Mouse (Mus musculus): ENCODE measurements around the gene Il1b. TPM values are rescaled to one million over a fixed set of nuclear protein-coding genes. Genes with fewer than 3 reads are reported as not detected.

Il1b gene
- polyA plus RNA-seq, 1 experiment from 2014 or later = not detected

DNA sequence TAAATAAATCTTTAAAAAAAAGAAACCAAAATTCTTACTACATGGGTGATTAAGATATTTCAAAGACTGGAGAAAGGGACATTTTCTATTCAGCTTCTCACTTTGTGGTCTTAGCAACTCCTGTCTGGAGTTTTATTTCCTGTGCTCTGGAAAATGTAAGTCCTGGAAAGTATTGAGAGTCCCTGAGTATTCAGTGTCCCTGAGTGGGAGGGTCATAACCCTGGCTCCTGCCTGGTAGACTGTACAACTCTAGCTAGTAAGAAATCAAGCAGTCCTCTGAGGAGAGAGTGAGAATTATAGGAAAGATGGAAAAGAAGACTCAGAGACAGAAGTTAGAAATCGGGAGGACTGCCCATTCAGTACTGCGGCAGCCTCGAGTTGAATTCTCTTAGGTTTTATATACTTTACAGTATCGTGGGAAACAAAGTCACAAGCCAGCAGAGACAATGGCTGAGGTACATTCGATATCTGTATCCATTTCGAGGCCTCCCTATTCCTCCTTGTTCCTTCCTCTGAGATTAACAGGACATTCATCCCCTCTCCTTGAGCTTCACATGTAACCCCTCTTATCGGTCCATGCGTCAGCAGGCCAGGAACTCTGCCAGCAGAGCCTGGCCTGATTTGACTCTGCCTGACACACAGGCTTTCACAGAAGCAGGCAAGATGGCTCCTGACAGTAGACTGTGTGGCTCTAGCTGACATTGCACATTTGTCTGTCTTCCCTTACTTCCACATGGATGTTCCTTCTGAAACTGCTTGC lies 12.8 kb upstream of the Il1b start:
- ATAC-seq = no peak
- Histone ChIP-seq H3K4me1 (ENCODE audit: control insufficient read depth, insufficient read depth, low read length) (no peaks in the 10 kb centered on the region), H3K27ac (ENCODE audit: low read length) (no peak overlapping the region), H3K9ac (ENCODE audit: low read depth, low read length) (no peak overlapping the region), H3K4me3 (ENCODE audit: low read depth, low read length) (no peak overlapping the region), H3K27me3 (ENCODE audit: control insufficient read depth, insufficient read depth, low read depth, low read length) (no peaks in the 10 kb centered on the region), H3K36me3 (ENCODE audit: control insufficient read depth, insufficient read depth, low read length) (no peaks in the 10 kb centered on the region), H3K9me3 (replicated peaks; ENCODE audit: control insufficient read depth, low read length, poor library complexity, severe bottlenecking) (no peaks in the 10 kb centered on the region; the same call in 1 of the 2 replicates), H3K4me2 (ENCODE audit: low read length) (no peak overlapping the region)
- 92% methylated on average over 8 of the region's 8 CpGs for WGBS

DNA sequence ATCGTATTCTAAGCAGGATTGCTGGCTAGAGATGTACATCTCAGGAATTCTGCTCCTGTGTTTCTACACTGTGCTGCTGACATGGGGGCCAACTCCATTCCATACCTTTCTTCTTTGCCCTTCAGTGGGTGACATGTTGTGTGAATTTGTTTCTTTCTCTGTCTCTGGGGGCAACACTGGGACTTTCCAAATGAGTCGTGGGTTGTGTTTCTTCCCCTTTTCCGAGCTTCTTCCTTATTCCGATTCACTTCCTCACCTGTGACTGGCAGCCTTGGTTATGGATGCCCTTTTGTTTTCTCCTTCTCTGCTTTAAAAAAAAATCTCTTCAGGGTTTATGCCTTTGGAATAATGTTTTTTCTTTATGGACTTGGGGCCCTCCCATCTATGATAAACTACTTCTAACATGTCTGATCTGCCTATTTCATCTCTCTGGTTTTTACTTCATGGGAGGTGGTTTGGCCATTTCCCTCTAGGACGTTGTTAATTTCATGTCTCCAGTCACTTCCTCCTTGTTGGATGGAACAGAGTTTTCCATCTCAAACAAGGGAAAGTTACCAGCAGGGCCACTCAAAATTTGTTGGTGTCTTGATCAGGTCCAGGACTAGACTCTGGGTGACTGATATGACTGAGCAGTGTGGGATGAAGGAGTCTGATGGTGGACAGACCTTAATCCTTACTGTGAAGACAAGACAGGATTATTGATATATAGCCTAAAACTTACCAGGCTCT lies 10.0 kb upstream of the Il1b start:
- H3K4me1 ChIP-seq (ENCODE audit: control insufficient read depth, insufficient read depth, low read length) = no peaks in the 10 kb centered on the region
- no peaks in the 10 kb centered on the region for H3K36me3 ChIP-seq (ENCODE audit: control insufficient read depth, insufficient read depth, low read length)
- no peak overlapping the region for H3K4me3 ChIP-seq (ENCODE audit: low read depth, low read length)
- no peaks in the 10 kb centered on the region for H3K27me3 ChIP-seq (ENCODE audit: control insufficient read depth, insufficient read depth, low read depth, low read length)
- ATAC-seq = no peak
- no peak overlapping the region for H3K4me2 ChIP-seq (ENCODE audit: low read length)
- H3K9ac ChIP-seq (ENCODE audit: low read depth, low read length) = no peak overlapping the region
- no peaks in the 10 kb centered on the region; the same call in 1 of the 2 replicates for H3K9me3 ChIP-seq (replicated peaks; ENCODE audit: control insufficient read depth, low read length, poor library complexity, severe bottlenecking)
- no peak overlapping the region for H3K27ac ChIP-seq (ENCODE audit: low read length)
- 93% methylated on average over 5 of the region's 5 CpGs for WGBS

DNA sequence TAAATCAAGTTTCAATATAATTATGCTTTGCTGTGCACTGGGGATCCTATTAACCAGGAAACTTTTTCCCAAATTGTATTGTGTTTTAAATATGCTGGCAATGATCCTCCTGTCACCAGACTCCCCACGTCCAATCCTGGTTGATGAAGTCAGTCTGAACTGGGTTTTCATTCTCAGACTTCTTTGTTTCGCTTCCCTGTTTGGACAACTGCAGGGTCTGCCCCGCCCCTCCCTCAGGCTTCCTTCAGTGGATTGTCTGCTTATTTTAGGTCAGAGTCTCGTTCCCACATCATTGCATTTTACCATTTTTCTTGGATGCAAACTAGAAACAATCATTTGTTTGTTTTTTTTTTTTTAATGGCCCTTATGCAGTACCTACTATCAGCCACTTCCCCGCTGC lies 9.3 kb upstream of the Il1b start:
- H3K4me3 ChIP-seq (ENCODE audit: low read depth, low read length) = no peak overlapping the region
- H3K36me3 ChIP-seq (ENCODE audit: control insufficient read depth, insufficient read depth, low read length) = no peaks in the 10 kb centered on the region
- no peak overlapping the region for H3K4me2 ChIP-seq (ENCODE audit: low read length)
- no peaks in the 10 kb centered on the region for H3K27me3 ChIP-seq (ENCODE audit: control insufficient read depth, insufficient read depth, low read depth, low read length)
- no peak overlapping the region for H3K27ac ChIP-seq (ENCODE audit: low read length)
- 70% methylated on average over 5 of the region's 5 CpGs for WGBS
- H3K9ac ChIP-seq (ENCODE audit: low read depth, low read length) = no peak overlapping the region
- no peak for ATAC-seq
- no peaks in the 10 kb centered on the region for H3K4me1 ChIP-seq (ENCODE audit: control insufficient read depth, insufficient read depth, low read length)
- no peaks in the 10 kb centered on the region for H3K9me3 ChIP-seq (replicated peaks; ENCODE audit: control insufficient read depth, low read length, poor library complexity, severe bottlenecking)

DNA sequence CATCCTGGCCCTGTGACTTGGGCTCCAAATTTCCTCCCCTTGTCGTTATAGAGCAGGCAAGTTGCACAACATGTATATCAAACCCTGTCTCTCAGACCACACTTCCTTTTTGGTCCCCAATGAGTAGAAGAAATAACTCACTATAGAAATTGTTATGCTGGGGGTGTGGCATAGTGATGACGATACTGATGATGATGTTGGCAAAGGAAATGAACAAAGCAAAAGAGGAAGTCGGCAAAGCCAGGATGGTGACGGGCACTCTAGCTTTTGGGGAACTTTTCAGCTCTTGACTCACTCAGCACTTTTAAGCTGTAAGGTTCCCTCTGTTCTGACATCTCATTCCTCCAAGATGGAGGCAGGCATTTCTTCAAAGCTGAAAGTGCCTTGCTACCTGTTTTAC lies 2.4 kb upstream of the Il1b start:
- no peaks in the 10 kb centered on the region for H3K9me3 ChIP-seq (replicated peaks; ENCODE audit: control insufficient read depth, low read length, poor library complexity, severe bottlenecking)
- H3K36me3 ChIP-seq (ENCODE audit: control insufficient read depth, insufficient read depth, low read length) = no peaks in the 10 kb centered on the region
- 93% methylated on average over 4 of the region's 4 CpGs for WGBS
- no peak overlapping the region for H3K4me3 ChIP-seq (ENCODE audit: low read depth, low read length)
- H3K27ac ChIP-seq (ENCODE audit: low read length) = no peak overlapping the region
- ATAC-seq = no peak
- H3K4me1 ChIP-seq (ENCODE audit: control insufficient read depth, insufficient read depth, low read length) = no peaks in the 10 kb centered on the region
- no peak overlapping the region for H3K4me2 ChIP-seq (ENCODE audit: low read length)
- H3K27me3 ChIP-seq (ENCODE audit: control insufficient read depth, insufficient read depth, low read depth, low read length) = no peaks in the 10 kb centered on the region
- H3K9ac ChIP-seq (ENCODE audit: low read depth, low read length) = no peak overlapping the region

DNA sequence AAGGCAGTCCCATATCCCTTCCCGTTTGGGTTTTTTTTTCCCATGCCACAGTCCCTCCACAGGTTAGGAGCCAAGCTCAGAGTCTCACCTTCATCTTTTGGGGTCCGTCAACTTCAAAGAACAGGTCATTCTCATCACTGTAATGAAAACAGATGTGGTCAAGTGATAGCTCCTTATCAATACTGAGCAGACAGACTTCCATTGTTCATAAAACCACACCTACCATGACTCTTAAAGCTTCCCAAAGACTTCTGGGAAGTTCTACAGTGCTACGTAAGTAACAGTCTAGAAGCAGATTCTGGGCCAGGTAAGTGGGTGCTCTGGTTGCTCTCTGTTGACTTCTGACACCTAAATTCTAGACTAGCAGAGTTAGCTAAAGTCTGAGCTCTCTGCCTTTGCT lies 1.3 kb downstream of the Il1b start:
- no peaks in the 10 kb centered on the region for H3K4me1 ChIP-seq (ENCODE audit: control insufficient read depth, insufficient read depth, low read length)
- H3K9ac ChIP-seq (ENCODE audit: low read depth, low read length) = no peak overlapping the region
- no peaks in the 10 kb centered on the region for H3K9me3 ChIP-seq (replicated peaks; ENCODE audit: control insufficient read depth, low read length, poor library complexity, severe bottlenecking)
- ATAC-seq = no peak
- no peaks in the 10 kb centered on the region for H3K36me3 ChIP-seq (ENCODE audit: control insufficient read depth, insufficient read depth, low read length)
- H3K27ac ChIP-seq (ENCODE audit: low read length) = no peak overlapping the region
- H3K4me3 ChIP-seq (ENCODE audit: low read depth, low read length) = no peak overlapping the region
- H3K4me2 ChIP-seq (ENCODE audit: low read length) = no peak overlapping the region
- no peaks in the 10 kb centered on the region for H3K27me3 ChIP-seq (ENCODE audit: control insufficient read depth, insufficient read depth, low read depth, low read length)
- 86% methylated on average over 3 of the region's 3 CpGs for WGBS

DNA sequence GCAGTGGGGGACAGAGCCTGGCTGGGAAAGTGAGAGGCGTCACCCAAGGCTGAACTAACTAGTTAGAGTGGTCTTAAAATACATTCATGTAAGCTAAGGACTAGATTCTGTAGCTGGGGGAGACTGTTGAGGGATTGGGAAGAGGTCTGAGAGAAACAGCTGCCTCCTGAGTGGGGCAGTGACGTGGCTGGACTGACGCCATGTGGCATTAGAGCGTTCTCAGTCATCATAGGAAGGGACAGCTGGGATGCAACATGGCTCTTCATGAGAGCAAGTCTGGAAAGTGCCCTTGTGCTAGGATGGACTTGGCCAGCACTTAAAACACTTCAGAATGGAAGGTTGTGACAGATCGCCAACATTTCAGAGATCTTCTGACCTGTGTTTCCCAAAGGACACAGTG lies 2.1 kb downstream of the Il1b start:
- no peaks in the 10 kb centered on the region for H3K36me3 ChIP-seq (ENCODE audit: control insufficient read depth, insufficient read depth, low read length)
- WGBS = 90% methylated on average over 5 of the region's 5 CpGs
- H3K4me1 ChIP-seq (ENCODE audit: control insufficient read depth, insufficient read depth, low read length) = no peaks in the 10 kb centered on the region
- H3K4me3 ChIP-seq (ENCODE audit: low read depth, low read length) = no peak overlapping the region
- ATAC-seq = no peak
- H3K9me3 ChIP-seq (replicated peaks; ENCODE audit: control insufficient read depth, low read length, poor library complexity, severe bottlenecking) = no peaks in the 10 kb centered on the region
- no peak overlapping the region for H3K27ac ChIP-seq (ENCODE audit: low read length)
- H3K9ac ChIP-seq (ENCODE audit: low read depth, low read length) = no peak overlapping the region
- no peaks in the 10 kb centered on the region for H3K27me3 ChIP-seq (ENCODE audit: control insufficient read depth, insufficient read depth, low read depth, low read length)
- H3K4me2 ChIP-seq (ENCODE audit: low read length) = no peak overlapping the region

DNA sequence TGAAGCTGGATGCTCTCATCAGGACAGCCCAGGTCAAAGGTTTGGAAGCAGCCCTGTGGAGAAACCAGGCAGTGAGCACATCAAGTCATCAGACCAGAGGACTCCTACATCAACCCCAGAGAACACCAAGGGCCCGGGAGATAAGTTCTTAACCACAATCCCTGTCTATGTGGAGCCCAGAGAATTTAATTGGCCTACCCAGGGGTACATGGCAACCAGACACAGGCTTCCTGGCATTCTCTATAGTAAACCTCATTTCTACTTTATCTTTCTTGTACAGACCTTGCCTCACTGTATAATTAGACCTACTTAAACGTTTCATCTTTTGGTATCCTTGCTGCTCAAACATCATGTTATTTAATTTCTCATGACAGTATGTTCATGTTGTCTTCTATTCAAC lies 2.8 kb downstream of the Il1b start:
- Histone ChIP-seq H3K4me2 (ENCODE audit: low read length) (no peak overlapping the region), H3K27me3 (ENCODE audit: control insufficient read depth, insufficient read depth, low read depth, low read length) (no peaks in the 10 kb centered on the region), H3K27ac (ENCODE audit: low read length) (no peak overlapping the region), H3K4me1 (ENCODE audit: control insufficient read depth, insufficient read depth, low read length) (no peaks in the 10 kb centered on the region), H3K9ac (ENCODE audit: low read depth, low read length) (no peak overlapping the region), H3K9me3 (replicated peaks; ENCODE audit: control insufficient read depth, low read length, poor library complexity, severe bottlenecking) (no peaks in the 10 kb centered on the region), H3K36me3 (ENCODE audit: control insufficient read depth, insufficient read depth, low read length) (no peaks in the 10 kb centered on the region), H3K4me3 (ENCODE audit: low read depth, low read length) (no peak overlapping the region)
- 70% methylated on average over 2 of the region's 2 CpGs for WGBS
- ATAC-seq = no peak

DNA sequence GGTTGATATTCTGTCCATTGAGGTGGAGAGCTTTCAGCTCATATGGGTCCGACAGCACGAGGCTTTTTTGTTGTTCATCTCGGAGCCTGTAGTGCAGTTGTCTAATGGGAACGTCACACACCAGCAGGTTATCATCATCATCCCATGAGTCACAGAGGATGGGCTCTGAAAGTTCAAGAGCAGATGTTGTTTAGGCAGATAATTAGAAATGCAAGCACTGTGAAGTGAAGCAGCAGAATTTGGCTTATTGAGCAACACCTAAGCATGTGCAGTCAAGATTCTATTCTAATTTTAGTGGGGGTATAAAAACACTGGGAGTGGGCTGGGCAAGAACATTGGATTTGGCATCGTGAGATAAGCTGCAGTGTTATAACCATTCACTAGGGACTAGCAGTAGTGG lies 3.7 kb downstream of the Il1b start:
- Histone ChIP-seq H3K36me3 (ENCODE audit: control insufficient read depth, insufficient read depth, low read length) (no peaks in the 10 kb centered on the region), H3K9ac (ENCODE audit: low read depth, low read length) (no peak overlapping the region), H3K4me1 (ENCODE audit: control insufficient read depth, insufficient read depth, low read length) (no peaks in the 10 kb centered on the region), H3K4me3 (ENCODE audit: low read depth, low read length) (no peak overlapping the region), H3K27me3 (ENCODE audit: control insufficient read depth, insufficient read depth, low read depth, low read length) (no peaks in the 10 kb centered on the region), H3K9me3 (replicated peaks; ENCODE audit: control insufficient read depth, low read length, poor library complexity, severe bottlenecking) (no peaks in the 10 kb centered on the region), H3K27ac (ENCODE audit: low read length) (no peak overlapping the region), H3K4me2 (ENCODE audit: low read length) (no peak overlapping the region)
- 91% methylated on average over 5 of the region's 5 CpGs for WGBS
- ATAC-seq = no peak

DNA sequence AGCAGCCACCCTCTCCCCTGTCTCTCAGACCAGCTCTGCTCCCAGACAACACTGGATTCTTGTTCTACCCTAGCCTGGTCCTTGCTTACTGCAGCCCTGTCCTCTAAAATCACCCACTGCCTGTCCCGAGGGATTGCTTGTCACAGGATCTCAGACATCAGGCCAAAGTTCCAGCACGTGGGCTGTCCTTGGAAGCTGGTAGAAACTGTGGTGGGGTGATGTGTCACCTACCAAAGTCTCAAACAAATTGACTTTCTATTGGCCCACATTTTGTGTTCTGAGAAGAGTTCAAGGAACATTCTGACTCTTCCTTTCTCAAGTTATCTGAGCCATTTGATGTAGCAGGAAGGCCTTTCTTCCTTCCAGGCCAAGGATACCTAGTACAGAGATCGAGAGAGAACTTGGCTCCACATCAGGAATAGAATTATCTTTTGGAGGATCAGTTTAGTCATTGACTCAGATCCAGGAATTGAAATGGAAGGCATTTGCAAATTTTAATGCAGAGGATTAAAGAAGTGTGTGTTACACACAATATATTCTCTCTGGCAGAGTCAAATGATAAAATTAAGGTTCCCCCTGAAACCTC lies 9.9 kb downstream of the Il1b start:
- no peak for ATAC-seq
- Histone ChIP-seq H3K9me3 (replicated peaks; ENCODE audit: control insufficient read depth, low read length, poor library complexity, severe bottlenecking) (no peaks in the 10 kb centered on the region), H3K4me1 (ENCODE audit: control insufficient read depth, insufficient read depth, low read length) (no peaks in the 10 kb centered on the region), H3K36me3 (ENCODE audit: control insufficient read depth, insufficient read depth, low read length) (no peaks in the 10 kb centered on the region), H3K27ac (ENCODE audit: low read length) (no peak overlapping the region), H3K4me3 (ENCODE audit: low read depth, low read length) (no peak overlapping the region), H3K27me3 (ENCODE audit: control insufficient read depth, insufficient read depth, low read depth, low read length) (no peaks in the 10 kb centered on the region), H3K9ac (ENCODE audit: low read depth, low read length) (no peak overlapping the region), H3K4me2 (ENCODE audit: low read length) (no peak overlapping the region)
- WGBS = 80% methylated on average over 3 of the region's 3 CpGs
